In genomic region chr7:18728391-18728790, GRCm38 (mm10) we compare ENCODE assay signal across 25 mouse cellular contexts. TPM values are rescaled to one million over a fixed set of nuclear protein-coding genes. Genes with fewer than 3 reads are reported as not detected.
"Had no signal": no experiment of that assay in that cellular context is flagged by ENCODE, and none has a peak within 500 bp of the region (broad histone marks: within the 10 kb centered on the region; RNA-seq: fewer than 3 reads in every experiment).

No protein-coding gene starts in this region.

- H3K4me3 ChIP-seq: liver, embryonic 13.5 days; liver, embryonic 15.5 days; lung, embryonic 15.5 days; megakaryocyte, embryonic 14.5 days; midbrain, embryonic 12.5 days; midbrain, embryonic 15.5 days; neural tube, embryonic 12.5 days; stomach, embryonic 15.5 days had no signal

- H3K27ac ChIP-seq: liver, embryonic 13.5 days; liver, embryonic 15.5 days; lung, embryonic 15.5 days; macrophage; midbrain, embryonic 12.5 days; midbrain, embryonic 15.5 days; neural tube, embryonic 12.5 days; stomach, embryonic 15.5 days had no signal

- H3K4me2 ChIP-seq: liver, embryonic 13.5 days; liver, embryonic 15.5 days; lung, embryonic 15.5 days; midbrain, embryonic 12.5 days; midbrain, embryonic 15.5 days; neural tube, embryonic 12.5 days; stomach, embryonic 15.5 days had no signal

- H3K9me3 ChIP-seq: liver, embryonic 13.5 days; liver, embryonic 15.5 days; lung, embryonic 15.5 days; megakaryocyte, embryonic 14.5 days; midbrain, embryonic 12.5 days; midbrain, embryonic 15.5 days; neural tube, embryonic 12.5 days; stomach, embryonic 15.5 days had no signal

- H3K9ac ChIP-seq: liver, embryonic 13.5 days; liver, embryonic 15.5 days; liver, postnatal 0 days; lung, embryonic 15.5 days; midbrain, embryonic 12.5 days; midbrain, embryonic 15.5 days; neural tube, embryonic 12.5 days; stomach, embryonic 15.5 days had no signal

- H3K4me1 ChIP-seq: liver, embryonic 13.5 days; liver, embryonic 15.5 days; lung, embryonic 15.5 days; megakaryocyte, embryonic 14.5 days; midbrain, embryonic 12.5 days; midbrain, embryonic 15.5 days; neural tube, embryonic 12.5 days; stomach, embryonic 15.5 days had no signal

- DNase-seq: liver, embryonic 13.5 days; liver, postnatal 0 days; lung, adult 2 months; lung, postnatal 14 days; lung, postnatal 36 days; right cerebral cortex, postnatal 14 days; thymus, adult 18-20 months; thymus, postnatal 14 days; thymus, postnatal 36 days had no signal

- H3K27me3 ChIP-seq: liver, embryonic 13.5 days; liver, embryonic 15.5 days; lung, embryonic 15.5 days; megakaryocyte, embryonic 14.5 days; midbrain, embryonic 12.5 days; midbrain, embryonic 15.5 days; neural tube, embryonic 12.5 days; stomach, embryonic 15.5 days had no signal

- H3K36me3 ChIP-seq: liver, embryonic 13.5 days; liver, embryonic 15.5 days; lung, embryonic 15.5 days; midbrain, embryonic 12.5 days; midbrain, embryonic 15.5 days; neural tube, embryonic 12.5 days; stomach, embryonic 15.5 days had no signal

- ATAC-seq: liver, postnatal 0 days; lung, postnatal 0 days; midbrain, embryonic 15.5 days had no signal

RNA-seq across cellular contexts. Expression of gene Psg22, which starts 10.5 kb away (rescaled TPM):
- total RNA-seq: megakaryocyte progenitor cell, adult 5-6 weeks; midbrain, postnatal 0 days; monocyte, adult 5-6 weeks; neutrophil, adult 5-6 weeks had no signal
- polyA plus RNA-seq: lung, adult 2 months; lung, embryonic 15.5 days; lung, postnatal 0 days; macrophage; midbrain, embryonic 12.5 days; midbrain, embryonic 15.5 days; midbrain, postnatal 0 days; neural tube, embryonic 12.5 days; neural tube, embryonic 14.5 days; spleen, adult 2 months; stomach, embryonic 15.5 days had no signal

RNA-seq across cellular contexts. Expression of gene Psg20, which starts 42.4 kb away (rescaled TPM):
- total RNA-seq: megakaryocyte progenitor cell, adult 5-6 weeks; midbrain, postnatal 0 days; monocyte, adult 5-6 weeks; neutrophil, adult 5-6 weeks had no signal
- polyA plus RNA-seq: liver, embryonic 13.5 days; liver, embryonic 15.5 days; liver, postnatal 0 days; lung, adult 2 months; lung, embryonic 15.5 days; lung, postnatal 0 days; macrophage; midbrain, embryonic 12.5 days; midbrain, embryonic 15.5 days; midbrain, postnatal 0 days; neural tube, embryonic 12.5 days; neural tube, embryonic 14.5 days; spleen, adult 2 months; stomach, embryonic 15.5 days; thymus, postnatal 0 days had no signal
